Mouse (Mus musculus): ENCODE data around the gene Atp2b4.

DNA sequence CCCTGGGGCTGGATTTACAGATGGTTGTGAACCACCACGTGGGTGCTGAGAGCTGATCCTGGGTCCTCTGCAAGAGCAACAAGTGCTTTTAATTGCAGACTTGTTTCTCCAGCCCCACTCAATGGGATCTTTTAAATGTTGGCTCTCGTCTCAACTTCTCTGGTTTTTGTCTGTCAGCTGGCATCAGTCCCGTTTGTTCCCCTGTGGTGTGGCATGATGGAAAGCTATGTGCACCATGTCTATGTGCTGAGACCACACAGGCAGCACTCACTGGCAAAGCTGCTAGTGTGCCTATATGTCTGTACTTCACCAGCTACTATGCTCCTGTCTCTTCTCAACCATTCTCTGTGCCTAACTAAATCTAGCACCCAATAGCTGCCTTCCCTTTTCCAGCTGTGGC lies 82.5 kb downstream of the Atp2b4 start:
- TF ChIP-seq POLR2A (IDR thresholded peaks at IDR 0.05; ENCODE audit: low read depth, low read length), result no peak
- no peak for TF ChIP-seq CTCF (IDR thresholded peaks at IDR 0.05; ENCODE audit: extremely low read depth, insufficient read depth, insufficient read length, insufficient replicate concordance)
